Mouse (Mus musculus): ENCODE data around the gene Vps13d.

GRCm38 (mm10) chr4:145022815-145023214 is 172.0 kb downstream of the Vps13d start:
- TF ChIP-seq EP300 (IDR thresholded peaks at IDR 0.05) (no peak), CTCF (IDR thresholded peaks at IDR 0.05) (no peak)
